Mouse (Mus musculus): Measurements from ENCODE around the gene Cela3a.
A peak's percentile ranks its signal among the peaks of the same experiment; 100 is the strongest.
"Not testable (repeated sequence)": the region's sequence is repeated elsewhere in the genome, so short reads cannot be mapped to it uniquely, and the experiment has no call there.

Gene Cela3a

GRCm38 (mm10) chr4:137409691-137410090 lies at the start of gene Cela3a:
Cela3a (minus strand) TSS chr4:137409791.
- DNase-seq: no peak

GRCm38 (mm10) chr4:137458861-137459260 lies 49.3 kb upstream of the Cela3a start:
- no peak for DNase-seq

- DNase-seq: no peak
These were observed 48.7 kb upstream of the Cela3a start for GRCm38 (mm10) chr4:137458310-137458709.

GRCm38 (mm10) chr4:137457292-137457691 lies 47.7 kb upstream of the Cela3a start:
- no peak for DNase-seq

GRCm38 (mm10) chr4:137456581-137456980 lies 47.0 kb upstream of the Cela3a start:
- DNase-seq: no peak

- DNase-seq: no peak
These were observed 45.0 kb upstream of the Cela3a start for GRCm38 (mm10) chr4:137454582-137454981.

- no peak for DNase-seq
These were observed 43.7 kb upstream of the Cela3a start, which contains the start of gene 1700013G24Rik for GRCm38 (mm10) chr4:137453234-137453767. 1700013G24Rik (plus strand) TSS chr4:137453284.

- DNase-seq: no peak
These were observed 42.6 kb upstream of the Cela3a start for GRCm38 (mm10) chr4:137452190-137452589.

GRCm38 (mm10) chr4:137449715-137450114 lies 40.1 kb upstream of the Cela3a start:
- DNase-seq: no peak

GRCm38 (mm10) chr4:137449132-137449531 lies 39.5 kb upstream of the Cela3a start:
- DNase-seq: no peak

- DNase-seq: no peak
These were observed 39.0 kb upstream of the Cela3a start for GRCm38 (mm10) chr4:137448641-137449040.

- no peak for DNase-seq
These were observed 38.6 kb upstream of the Cela3a start for GRCm38 (mm10) chr4:137448197-137448596.

GRCm38 (mm10) chr4:137447363-137448196 lies 38.0 kb upstream of the Cela3a start:
- DNase-seq: no peak

GRCm38 (mm10) chr4:137445881-137446280 lies 36.3 kb upstream of the Cela3a start:
- no peak for DNase-seq

- DNase-seq: peak; percentile 76
These were observed 34.0 kb upstream of the Cela3a start for GRCm38 (mm10) chr4:137443625-137444024.

- no peak for DNase-seq
These were observed 31.7 kb upstream of the Cela3a start for GRCm38 (mm10) chr4:137441332-137441731.

GRCm38 (mm10) chr4:137438842-137439241 lies 29.3 kb upstream of the Cela3a start:
- DNase-seq: no peak

GRCm38 (mm10) chr4:137436979-137437669 lies 27.5 kb upstream of the Cela3a start:
- DNase-seq: no peak

GRCm38 (mm10) chr4:137432700-137433550 lies 23.3 kb upstream of the Cela3a start:
- not testable (repeated sequence) for DNase-seq

- no peak for DNase-seq
These were observed 20.9 kb upstream of the Cela3a start, which contains the start of gene Cela3b for GRCm38 (mm10) chr4:137430502-137430901. Cela3b (minus strand) TSS chr4:137430540.

GRCm38 (mm10) chr4:137417712-137418564 lies 8.3 kb upstream of the Cela3a start:
- DNase-seq: no peak

- no peak for DNase-seq
These were observed 5.3 kb upstream of the Cela3a start for GRCm38 (mm10) chr4:137414936-137415335.

Data from cerebellum, adult 11 months (tissue).